Mouse (Mus musculus) lung, embryonic 14.5 days (tissue): ENCODE results near the gene Igfbp4. TPM values are rescaled to one million over a fixed set of nuclear protein-coding genes. Genes with fewer than 3 reads are reported as not detected.

Experiments used
- ATAC-seq: fragments of 200-750 bp; cut with Nextera tagmentation; 2 replicates; pipeline ENCODE4 v1.8.0; 2017; ENCODE audit warnings: mild to moderate bottlenecking, moderate TSS enrichment, moderate library complexity; ENCODE audit not compliant: insufficient read depth
- DNase-seq: peaks from one replicate; pipeline ENCODE4 v3.0.0-alpha.2; 2015
- H3K27ac ChIP-seq: fragments of 300-500 bp; sonication (generic); 2 replicates; pipeline ENCODE4 v1.5.1; 2014; ENCODE audit warnings: low read depth, mild to moderate bottlenecking, moderate library complexity
- H3K27me3 ChIP-seq: fragments of 300-500 bp; sonication (generic); 2 replicates; pipeline ENCODE4 v1.6.1; 2014; ENCODE audit warnings: low read length, control low read depth; ENCODE audit not compliant: insufficient read depth
- H3K36me3 ChIP-seq: fragments of 300-500 bp; sonication (generic); 2 replicates; pipeline ENCODE4 v1.6.1; 2014; ENCODE audit warnings: control low read depth; ENCODE audit not compliant: insufficient read depth
- H3K4me1 ChIP-seq: fragments of 300-500 bp; sonication (generic); 2 replicates; pipeline ENCODE4 v1.6.1; 2014; ENCODE audit warnings: antibody characterized with exemption, control low read depth; ENCODE audit not compliant: insufficient read depth
- H3K4me2 ChIP-seq: fragments of 300-500 bp; sonication (generic); 2 replicates; pipeline ENCODE4 v1.6.1; 2014; ENCODE audit warnings: mild to moderate bottlenecking
- H3K4me3 ChIP-seq: fragments of 300-500 bp; sonication (generic); 2 replicates; pipeline ENCODE4 v1.5.1; 2014; ENCODE audit warnings: low read depth, low read length
- H3K9ac ChIP-seq: fragments of 300-500 bp; sonication (generic); 2 replicates; pipeline ENCODE4 v1.6.1; 2014
- H3K9me3 ChIP-seq: fragments of 300-500 bp; sonication (generic); 2 replicates; pipeline ENCODE4 v1.6.1; 2016; ENCODE audit warnings: low read depth, low read length, control low read depth
- CTCF ChIP-seq: IDR thresholded peaks from 2 replicates; pipeline ENCODE4 v1.5.1; 2016; ENCODE audit warnings: antibody characterized with exemption, low read depth
- WGBS: fragments of 180-500 bp; shearing (Covaris S2); extraction: QIAGEN DNeasy Blood & Tissue Kit; methylation state at CpG from one replicate; pipeline ENCODE4 v1.1.7; 2014; 5-methylcytosine and 5-hydroxymethylcytosine counted together
- polyA plus RNA-seq: library from polyadenylated mRNA; unstranded; fragments of >200 nt; fragmentation: Nextera tagmentation; extraction: Ambion mirVana; gene quantifications from 2 replicates; pipeline ENCODE4 v1.2.1, GENCODE M21; 2014

Igfbp4 gene
- 404 and 412 TPM in 2 replicates for polyA plus RNA-seq

DNA sequence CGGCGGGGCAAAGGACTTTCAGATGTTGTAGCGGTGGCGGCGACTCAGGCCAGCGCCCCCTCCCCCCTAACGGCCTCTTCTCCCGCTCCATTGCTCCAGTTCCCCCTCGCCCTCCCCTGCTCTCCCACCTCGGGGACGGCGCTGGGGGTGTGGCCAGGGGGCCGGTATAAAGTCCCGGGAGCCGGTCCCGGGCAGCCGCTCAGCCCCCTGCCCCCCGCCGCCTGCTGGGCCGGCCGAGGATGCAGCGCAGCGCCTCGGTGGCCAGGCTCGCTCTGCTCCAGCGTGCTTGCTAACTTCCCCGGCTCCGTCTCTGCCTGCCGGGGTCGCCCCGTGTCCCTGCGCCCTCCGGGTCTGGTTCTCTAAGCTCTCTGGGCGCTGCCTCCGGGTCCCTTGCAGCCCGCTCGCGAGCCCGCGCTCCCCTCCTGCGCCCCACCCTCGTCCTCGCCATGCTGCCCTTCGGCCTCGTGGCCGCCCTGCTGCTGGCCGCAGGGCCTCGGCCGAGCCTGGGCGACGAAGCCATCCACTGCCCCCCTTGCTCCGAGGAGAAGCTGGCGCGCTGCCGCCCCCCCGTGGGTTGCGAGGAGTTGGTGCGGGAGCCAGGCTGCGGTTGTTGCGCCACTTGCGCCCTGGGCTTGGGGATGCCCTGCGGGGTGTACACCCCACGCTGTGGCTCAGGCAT, at the start of gene Igfbp4:
Igfbp4 (plus strand) TSS at position 194 of the 679 bp plus-strand sequence.
- Histone ChIP-seq H3K27me3 (no peaks in the 10 kb centered on the region), H3K9ac (peak within 1 kb of the TSS; percentile 84), H3K4me2 (peak within 1 kb of the TSS; percentile 85), H3K36me3 (0 out of 2 replicates have a peak, but pooled peaks cover 4% of the 10 kb centered on the region), H3K27ac (peak within 1 kb of the TSS; percentile 96), H3K4me1 (peaks cover 11% of the 10 kb centered on the region), H3K9me3 (no peaks in the 10 kb centered on the region), H3K4me3 (peak within 1 kb of the TSS; percentile 72)
- DNase-seq (peak; percentile 89), ATAC-seq (peak; percentile 82)
- no peak; the same call in none of the 2 replicates for TF ChIP-seq CTCF
- under 1% methylated on average over 63 of the region's 63 CpGs for WGBS

DNA sequence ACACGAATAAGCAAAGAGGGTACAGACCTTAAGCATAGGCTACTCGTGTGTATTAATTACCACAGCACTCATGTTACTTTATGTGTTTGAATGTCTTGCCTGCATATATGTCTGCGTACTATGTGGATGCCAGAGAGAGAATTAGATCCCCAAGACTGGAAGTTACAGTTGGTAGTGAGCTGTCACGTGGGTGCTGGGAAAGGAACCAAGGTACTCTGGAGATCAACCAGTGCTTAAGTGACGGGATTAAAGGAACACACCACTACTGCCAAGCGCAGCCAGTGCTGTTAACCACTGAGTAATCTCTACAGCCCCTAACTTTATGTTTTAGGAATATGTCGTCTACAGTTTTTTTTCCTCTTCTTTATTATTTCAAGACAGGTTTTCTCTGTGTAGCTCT, 45.1 kb upstream of the Igfbp4 start:
- DNase-seq, result no peak

DNA sequence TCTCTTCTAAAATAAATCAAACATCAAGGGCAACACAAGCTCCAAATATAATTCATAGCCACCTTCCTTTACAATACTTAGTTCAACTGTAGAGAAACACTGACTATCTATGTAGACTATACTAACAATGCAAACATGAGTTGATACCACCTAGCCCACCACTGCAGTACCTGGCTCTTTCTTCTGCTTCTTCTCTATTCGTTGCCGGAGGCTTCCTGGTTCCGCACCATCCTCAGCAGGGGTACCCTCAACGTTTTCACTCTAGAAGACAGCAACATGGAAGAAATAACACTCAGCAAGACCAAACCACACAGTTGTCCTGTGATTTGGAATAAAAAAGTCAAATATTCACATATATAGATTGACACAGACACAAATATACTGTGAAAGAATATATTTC, 43.4 kb upstream of the Igfbp4 start:
- no peak for TF ChIP-seq CTCF
- Histone ChIP-seq H3K36me3 (peaks cover 99% of the 10 kb centered on the region), H3K27ac (no peak overlapping the region), H3K9me3 (no peaks in the 10 kb centered on the region), H3K4me3 (no peak overlapping the region), H3K4me2 (no peak overlapping the region), H3K4me1 (no peaks in the 10 kb centered on the region), H3K27me3 (no peaks in the 10 kb centered on the region), H3K9ac (no peak overlapping the region)
- DNase-seq (no peak), ATAC-seq (no peak)
- 93% methylated on average over 4 of the region's 4 CpGs for WGBS

More for the DNA sequence above, 45.1 kb upstream of the Igfbp4 start:
- Histone ChIP-seq H3K27me3 (no peaks in the 10 kb centered on the region), H3K4me2 (no peak overlapping the region), H3K4me1 (no peaks in the 10 kb centered on the region), H3K4me3 (no peak overlapping the region), H3K9ac (no peak overlapping the region), H3K36me3 (peaks cover 99% of the 10 kb centered on the region), H3K9me3 (no peaks in the 10 kb centered on the region), H3K27ac (no peak overlapping the region)
- no peak for TF ChIP-seq CTCF
- ATAC-seq, result no peak
- WGBS, result 92% methylated on average over 7 of the region's 7 CpGs

DNA sequence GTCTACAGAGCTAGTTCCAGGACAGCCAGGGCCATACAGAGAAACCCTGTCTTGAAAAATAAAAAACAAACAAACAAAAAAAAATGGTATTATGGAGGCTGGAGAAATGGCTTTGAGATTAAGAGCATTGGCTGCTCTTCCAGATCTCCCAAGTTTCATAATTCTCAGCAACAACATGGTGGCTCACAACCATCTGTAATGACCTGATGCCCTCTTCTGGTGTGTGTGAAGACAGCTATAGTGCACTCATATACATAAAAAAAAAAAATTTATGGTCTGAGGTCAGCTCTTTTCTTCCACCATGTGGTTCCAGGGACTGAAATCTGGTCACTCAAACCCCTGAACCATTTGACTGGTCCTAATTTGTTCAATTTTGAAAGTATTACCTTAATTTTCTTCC, 42.3 kb upstream of the Igfbp4 start:
- Histone ChIP-seq H3K36me3 (peaks cover 99% of the 10 kb centered on the region), H3K4me2 (no peak overlapping the region), H3K9me3 (no peaks in the 10 kb centered on the region), H3K27me3 (no peaks in the 10 kb centered on the region), H3K4me1 (no peaks in the 10 kb centered on the region), H3K27ac (no peak overlapping the region), H3K9ac (no peak overlapping the region), H3K4me3 (no peak overlapping the region)
- DNase-seq, result peak; percentile 40
- ATAC-seq, result no peak
- peak; percentile 27 for TF ChIP-seq CTCF

DNA sequence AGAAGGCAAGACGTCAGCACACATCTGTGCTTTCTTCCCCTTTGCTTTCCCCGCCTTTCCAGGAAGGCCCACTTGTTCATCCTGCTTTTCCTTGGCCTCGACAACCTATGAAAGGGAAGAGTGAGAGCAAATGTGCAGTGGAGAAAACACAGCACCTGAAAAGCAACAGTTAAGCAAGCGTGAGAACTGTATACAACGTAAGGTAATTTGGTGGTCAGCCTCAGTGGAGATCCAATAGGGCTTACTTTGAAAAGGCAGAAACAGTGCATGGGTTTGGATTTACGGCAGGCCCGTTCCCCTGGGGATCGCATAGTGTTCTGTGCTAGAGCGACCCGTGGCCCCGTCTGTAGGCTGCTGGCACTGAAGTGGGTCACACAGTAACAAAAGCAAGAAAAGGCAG, 41.8 kb upstream of the Igfbp4 start:
- DNase-seq (no peak), ATAC-seq (no peak)
- no peak for TF ChIP-seq CTCF
- 95% methylated on average over 11 of the region's 11 CpGs for WGBS
- no peak overlapping the region for H3K4me3 ChIP-seq
- H3K4me1 ChIP-seq, result no peaks in the 10 kb centered on the region
- no peak overlapping the region for H3K9ac ChIP-seq
- H3K4me2 ChIP-seq, result no peak overlapping the region
- H3K27me3 ChIP-seq, result no peaks in the 10 kb centered on the region
- no peaks in the 10 kb centered on the region for H3K9me3 ChIP-seq
- no peak overlapping the region for H3K27ac ChIP-seq
- peaks cover 99% of the 10 kb centered on the region for H3K36me3 ChIP-seq

DNA sequence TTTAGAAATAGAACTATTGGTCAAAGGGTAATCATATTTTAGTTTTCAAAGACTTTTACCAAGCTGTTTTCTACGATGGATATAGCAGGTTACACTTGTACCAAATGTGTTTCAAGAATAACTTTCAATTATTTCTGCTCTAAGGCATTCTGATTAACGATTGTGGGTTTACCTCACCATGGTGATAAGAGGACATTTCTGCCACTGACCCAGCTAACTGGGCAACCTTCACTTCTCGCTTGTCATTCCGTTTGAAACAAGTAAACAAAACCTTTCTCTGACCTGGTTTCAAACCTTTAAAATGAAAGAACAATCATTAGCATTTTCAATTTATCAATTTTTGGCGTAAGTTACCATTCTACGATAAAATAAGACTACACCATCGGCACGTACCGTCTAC, 34.3 kb upstream of the Igfbp4 start:
- peaks cover 98% of the 10 kb centered on the region for H3K36me3 ChIP-seq
- no peak for TF ChIP-seq CTCF
- H3K27me3 ChIP-seq, result no peaks in the 10 kb centered on the region
- no peak overlapping the region for H3K4me3 ChIP-seq
- 83% methylated on average over 9 of the region's 9 CpGs for WGBS
- H3K4me1 ChIP-seq, result no peaks in the 10 kb centered on the region
- H3K9me3 ChIP-seq, result no peaks in the 10 kb centered on the region
- no peak overlapping the region for H3K9ac ChIP-seq
- H3K4me2 ChIP-seq, result no peak overlapping the region
- H3K27ac ChIP-seq, result no peak overlapping the region
- DNase-seq (no peak), ATAC-seq (no peak)

DNA sequence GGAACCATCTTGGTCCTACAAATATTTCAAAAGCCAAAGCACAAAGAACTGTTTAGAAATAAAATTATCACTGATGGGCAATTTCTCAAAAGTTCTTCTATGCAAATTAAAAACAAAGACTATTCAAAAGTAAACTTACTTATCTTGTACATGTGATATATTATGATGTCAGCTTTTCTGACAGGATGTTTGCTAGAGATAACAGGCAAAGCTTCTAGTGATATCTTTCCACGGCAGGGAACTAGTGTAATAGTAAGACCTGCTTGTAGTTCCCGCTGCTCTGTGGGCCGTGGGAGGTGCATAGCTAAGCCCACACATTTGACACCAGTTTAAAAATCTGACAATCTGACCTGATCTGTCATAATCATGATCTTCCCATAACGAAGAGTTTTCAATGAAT, 30.9 kb upstream of the Igfbp4 start:
- H3K27me3 ChIP-seq, result no peaks in the 10 kb centered on the region
- ATAC-seq (no peak), DNase-seq (no peak)
- H3K4me3 ChIP-seq, result no peak overlapping the region
- H3K9ac ChIP-seq, result no peak overlapping the region
- H3K27ac ChIP-seq, result no peak overlapping the region
- no peaks in the 10 kb centered on the region for H3K4me1 ChIP-seq
- H3K4me2 ChIP-seq, result no peak overlapping the region
- H3K9me3 ChIP-seq, result no peaks in the 10 kb centered on the region
- no peak for TF ChIP-seq CTCF
- 68% methylated on average over 4 of the region's 4 CpGs for WGBS
- peaks cover 99% of the 10 kb centered on the region for H3K36me3 ChIP-seq

DNA sequence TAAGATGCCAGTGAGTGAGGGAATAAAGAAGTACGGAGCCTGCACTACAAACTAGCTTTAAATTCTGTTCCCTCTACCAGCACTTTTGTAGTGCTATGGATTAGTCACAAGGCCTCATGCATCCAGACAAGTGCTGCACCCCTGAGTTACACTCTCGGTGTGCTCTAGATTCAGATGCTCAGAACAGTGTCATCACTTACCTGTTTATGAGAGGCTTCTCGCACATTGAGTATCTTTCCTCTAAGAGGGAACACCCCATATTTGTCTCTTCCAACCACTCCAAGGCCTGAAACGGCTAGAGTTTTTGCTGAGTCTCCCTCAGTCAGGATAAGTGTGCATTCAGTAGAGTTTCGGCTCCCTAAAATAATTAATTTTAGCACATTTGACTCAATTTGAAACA, 30.3 kb upstream of the Igfbp4 start:
- WGBS, result 95% methylated on average over 5 of the region's 5 CpGs
- no peak overlapping the region for H3K4me3 ChIP-seq

More for the DNA sequence above, 30.3 kb upstream of the Igfbp4 start:
- no peak for TF ChIP-seq CTCF
- Histone ChIP-seq H3K4me2 (no peak overlapping the region), H3K4me1 (no peaks in the 10 kb centered on the region), H3K27me3 (no peaks in the 10 kb centered on the region), H3K9me3 (no peaks in the 10 kb centered on the region), H3K9ac (no peak overlapping the region), H3K36me3 (peaks cover 99% of the 10 kb centered on the region), H3K27ac (no peak overlapping the region)
- no peak for DNase-seq
- no peak for ATAC-seq
